Mouse (Mus musculus): ENCODE data around the gene Egf. TPM values are rescaled to one million over a fixed set of nuclear protein-coding genes. Genes with fewer than 3 reads are reported as not detected.
A peak's percentile ranks its signal among the peaks of the same experiment; 100 is the strongest.

The Egf gene
- polyA plus RNA-seq, 1 experiment from 2014 or later: 2.7 TPM

DNA sequence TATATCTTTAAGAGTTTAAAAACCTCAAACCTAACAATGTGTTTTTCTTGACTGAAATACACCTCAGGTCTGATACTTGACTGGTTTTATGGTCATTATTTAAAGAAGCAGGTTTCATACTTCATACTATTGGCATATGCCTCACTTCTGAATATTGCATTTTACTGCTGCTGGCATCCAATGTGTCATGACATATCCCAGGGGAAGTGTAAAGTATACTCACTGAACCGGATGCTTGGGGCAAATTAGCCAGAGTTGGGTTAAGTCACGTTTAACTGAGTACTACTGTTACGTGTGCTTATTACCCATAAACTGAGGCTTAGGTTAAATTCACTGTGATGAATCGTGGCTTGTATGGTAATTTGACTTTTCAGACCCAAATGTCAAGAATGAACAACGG is 29.5 kb downstream of the Egf start:
- Histone ChIP-seq H3K9me3 (replicated peaks; ENCODE audit: control insufficient read depth, low read length) (no peaks in the 10 kb centered on the region), H3K4me1 (ENCODE audit: control insufficient read depth, insufficient read depth, low read length) (peaks cover 6% of the 10 kb centered on the region), H3K9ac (ENCODE audit: low read length) (no peak overlapping the region), H3K36me3 (ENCODE audit: control insufficient read depth, insufficient read depth) (no peaks in the 10 kb centered on the region), H3K4me3 (ENCODE audit: low read length) (peak overlapping the region; percentile 77; the same call in 1 of the 2 replicates), H3K4me2 (ENCODE audit: low read depth, low read length) (peak overlapping the region; percentile 86), H3K27me3 (ENCODE audit: control insufficient read depth, insufficient read depth, low read length) (no peaks in the 10 kb centered on the region), H3K27ac (ENCODE audit: low read length) (no peak overlapping the region)
- ATAC-seq (replicated peaks; ENCODE audit: extremely low read depth, insufficient read depth, low FRiP score): no peak
- WGBS: 72% methylated on average over 5 of the region's 5 CpGs

DNA sequence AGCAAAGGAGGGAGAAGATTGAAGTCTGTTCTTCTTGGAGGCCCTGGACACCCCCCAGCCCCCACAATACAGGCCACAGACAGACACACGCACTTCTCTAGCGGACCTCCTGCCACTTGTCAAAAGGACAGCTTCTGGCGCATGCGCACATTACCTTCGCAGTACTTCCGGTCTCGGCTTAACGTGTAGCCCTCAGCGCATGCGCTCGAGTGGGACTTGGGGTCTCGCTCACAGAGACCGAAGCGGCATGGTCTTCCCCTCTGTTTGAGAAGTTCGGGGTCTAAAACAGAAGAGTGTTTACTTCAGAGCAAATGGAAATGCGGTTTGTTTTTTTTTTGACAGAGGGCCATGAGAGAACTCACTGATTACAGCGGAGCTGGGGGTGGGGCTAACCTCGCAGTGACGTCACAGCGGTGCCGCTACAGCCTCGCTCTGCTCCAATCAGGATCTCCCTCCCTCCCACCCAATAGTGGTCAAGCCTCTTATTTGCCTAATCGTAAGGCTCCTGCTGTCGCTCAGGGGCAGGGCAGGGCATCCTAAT is 30.1 kb downstream of the Egf start:
- Histone ChIP-seq H3K36me3 (ENCODE audit: control insufficient read depth, insufficient read depth) (no peaks in the 10 kb centered on the region), H3K4me2 (ENCODE audit: low read depth, low read length) (peak overlapping the region; percentile 86), H3K4me3 (ENCODE audit: low read length) (peak overlapping the region; percentile 77), H3K27me3 (ENCODE audit: control insufficient read depth, insufficient read depth, low read length) (no peaks in the 10 kb centered on the region), H3K4me1 (ENCODE audit: control insufficient read depth, insufficient read depth, low read length) (peaks cover 6% of the 10 kb centered on the region), H3K27ac (ENCODE audit: low read length) (peak overlapping the region; percentile 80), H3K9me3 (replicated peaks; ENCODE audit: control insufficient read depth, low read length) (no peaks in the 10 kb centered on the region), H3K9ac (ENCODE audit: low read length) (peak overlapping the region; percentile 75)
- 4% methylated on average over 24 of the region's 24 CpGs for WGBS
- ATAC-seq (replicated peaks; ENCODE audit: extremely low read depth, insufficient read depth, low FRiP score): peak; percentile 95

DNA sequence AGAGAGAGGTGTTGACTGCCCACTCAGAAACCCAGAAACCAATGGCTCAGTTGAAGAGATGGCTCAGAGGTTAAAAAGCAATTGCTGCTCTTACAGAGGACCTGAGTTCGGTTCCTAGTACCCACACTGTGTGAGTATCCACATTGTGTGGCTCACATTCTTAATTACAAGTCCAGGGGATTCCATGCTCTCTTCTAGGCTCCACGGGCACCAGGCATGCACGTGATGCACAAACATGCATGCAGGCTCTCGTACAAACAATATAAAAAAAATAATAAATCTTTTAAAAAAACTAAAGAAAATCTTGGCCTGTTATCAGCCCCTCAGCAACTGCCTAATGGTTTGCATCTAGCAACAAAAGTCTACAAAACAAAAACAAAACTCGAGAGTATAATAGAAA is 30.6 kb downstream of the Egf start:
- peak overlapping the region; percentile 80 for H3K27ac ChIP-seq (ENCODE audit: low read length)
- H3K9me3 ChIP-seq (replicated peaks; ENCODE audit: control insufficient read depth, low read length): no peaks in the 10 kb centered on the region
- H3K4me3 ChIP-seq (ENCODE audit: low read length): peak overlapping the region; percentile 77
- H3K4me1 ChIP-seq (ENCODE audit: control insufficient read depth, insufficient read depth, low read length): peaks cover 6% of the 10 kb centered on the region
- no peaks in the 10 kb centered on the region for H3K36me3 ChIP-seq (ENCODE audit: control insufficient read depth, insufficient read depth)
- H3K4me2 ChIP-seq (ENCODE audit: low read depth, low read length): peak overlapping the region; percentile 86
- H3K9ac ChIP-seq (ENCODE audit: low read length): peak overlapping the region; percentile 75
- H3K27me3 ChIP-seq (ENCODE audit: control insufficient read depth, insufficient read depth, low read length): no peaks in the 10 kb centered on the region
- ATAC-seq (replicated peaks; ENCODE audit: extremely low read depth, insufficient read depth, low FRiP score): no peak; the same call in 1 of the 2 replicates
- WGBS: 60% methylated on average over 5 of the region's 5 CpGs

- Histone ChIP-seq H3K4me3 (ENCODE audit: low read length) (no peak overlapping the region), H3K9me3 (replicated peaks; ENCODE audit: control insufficient read depth, low read length) (no peaks in the 10 kb centered on the region), H3K36me3 (ENCODE audit: control insufficient read depth, insufficient read depth) (no peaks in the 10 kb centered on the region), H3K4me2 (ENCODE audit: low read depth, low read length) (no peak overlapping the region), H3K9ac (ENCODE audit: low read length) (no peak overlapping the region), H3K4me1 (ENCODE audit: control insufficient read depth, insufficient read depth, low read length) (peaks cover 6% of the 10 kb centered on the region), H3K27me3 (ENCODE audit: control insufficient read depth, insufficient read depth, low read length) (no peaks in the 10 kb centered on the region), H3K27ac (ENCODE audit: low read length) (no peak overlapping the region)
- ATAC-seq (replicated peaks; ENCODE audit: extremely low read depth, insufficient read depth, low FRiP score): no peak
- WGBS: 79% methylated on average over 4 of the region's 4 CpGs
Observed at GRCm38 (mm10) chr3:129723311-129723710, 31.8 kb downstream of the Egf start.

DNA sequence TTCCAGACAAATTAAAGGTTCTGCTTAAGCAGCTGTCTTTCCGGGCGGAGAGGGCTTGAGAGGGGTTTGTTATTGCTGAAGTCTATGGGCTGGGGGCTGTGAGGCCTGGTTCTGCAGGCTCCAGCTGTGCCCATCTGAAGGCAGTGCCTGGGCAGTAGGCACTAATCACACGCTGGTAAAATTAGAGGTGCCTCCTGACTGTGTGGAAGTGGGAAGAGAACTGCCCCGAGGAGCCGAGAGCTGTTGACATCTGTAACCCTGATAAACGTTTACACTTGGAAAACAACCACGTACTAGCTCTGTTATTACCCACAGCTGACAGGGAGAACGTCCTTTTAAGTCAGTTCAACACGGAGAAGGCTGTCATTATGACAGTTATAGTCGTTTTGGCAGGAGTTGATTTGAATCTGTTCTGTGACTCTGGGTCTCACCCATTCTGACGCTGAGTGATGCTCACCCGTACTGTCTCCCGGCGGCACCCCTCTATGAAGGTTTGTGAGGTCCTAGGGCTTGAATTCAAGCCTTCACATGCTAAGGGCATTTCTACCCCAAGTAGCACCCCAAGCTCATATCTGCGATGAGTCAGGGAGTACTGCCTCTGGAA is 40.5 kb downstream of the Egf start:
- Histone ChIP-seq H3K4me3 (ENCODE audit: low read length) (no peak overlapping the region), H3K27me3 (ENCODE audit: control insufficient read depth, insufficient read depth, low read length) (no peaks in the 10 kb centered on the region), H3K4me2 (ENCODE audit: low read depth, low read length) (peak overlapping the region; percentile 5; the same call in 1 of the 2 replicates), H3K27ac (ENCODE audit: low read length) (peak overlapping the region; percentile 60), H3K4me1 (ENCODE audit: control insufficient read depth, insufficient read depth, low read length) (peaks cover 4% of the 10 kb centered on the region; the same call in 1 of the 2 replicates), H3K36me3 (ENCODE audit: control insufficient read depth, insufficient read depth) (peaks cover 3% of the 10 kb centered on the region; the same call in 1 of the 2 replicates), H3K9me3 (replicated peaks; ENCODE audit: control insufficient read depth, low read length) (no peaks in the 10 kb centered on the region), H3K9ac (ENCODE audit: low read length) (no peak overlapping the region)
- ATAC-seq (replicated peaks; ENCODE audit: extremely low read depth, insufficient read depth, low FRiP score): peak; percentile 89
- 49% methylated on average over 15 of the region's 15 CpGs for WGBS

- H3K4me2 ChIP-seq (ENCODE audit: low read depth, low read length): no peak overlapping the region
- no peaks in the 10 kb centered on the region for H3K4me1 ChIP-seq (ENCODE audit: control insufficient read depth, insufficient read depth, low read length)
- H3K27me3 ChIP-seq (ENCODE audit: control insufficient read depth, insufficient read depth, low read length): no peaks in the 10 kb centered on the region
- H3K36me3 ChIP-seq (ENCODE audit: control insufficient read depth, insufficient read depth): no peaks in the 10 kb centered on the region
- 16% methylated on average over 5 of the region's 5 CpGs for WGBS
- no peaks in the 10 kb centered on the region for H3K9me3 ChIP-seq (replicated peaks; ENCODE audit: control insufficient read depth, low read length)
- ATAC-seq (replicated peaks; ENCODE audit: extremely low read depth, insufficient read depth, low FRiP score): 0 out of 2 replicates have a peak, but pooled peaks have one; percentile 18
- H3K9ac ChIP-seq (ENCODE audit: low read length): no peak overlapping the region
- H3K4me3 ChIP-seq (ENCODE audit: low read length): no peak overlapping the region
- no peak overlapping the region for H3K27ac ChIP-seq (ENCODE audit: low read length)
Observed at GRCm38 (mm10) chr3:129708157-129708556, 47.0 kb downstream of the Egf start.

DNA sequence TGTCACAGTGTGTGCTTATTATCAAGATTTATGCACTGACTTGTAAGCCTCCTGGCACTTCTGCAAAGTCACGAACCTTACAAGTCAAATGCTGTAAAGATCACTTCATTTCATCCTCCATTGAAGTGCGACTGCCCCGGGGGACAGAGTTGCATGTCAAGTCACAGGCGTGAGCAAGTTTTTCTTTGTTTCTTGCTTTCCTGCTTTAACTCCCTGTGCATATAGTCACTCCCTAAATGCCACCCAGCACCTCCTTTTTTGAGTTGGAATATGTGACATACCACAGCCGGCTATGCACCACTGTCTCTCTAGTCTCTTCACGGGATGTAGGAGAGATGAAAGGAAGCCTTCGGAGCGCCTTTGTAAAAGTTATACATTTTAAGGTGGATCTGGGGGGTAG is 56.2 kb downstream of the Egf start:
- Histone ChIP-seq H3K27me3 (ENCODE audit: control insufficient read depth, insufficient read depth, low read length) (no peaks in the 10 kb centered on the region), H3K4me3 (ENCODE audit: low read length) (no peak overlapping the region), H3K9ac (ENCODE audit: low read length) (no peak overlapping the region), H3K27ac (ENCODE audit: low read length) (no peak overlapping the region), H3K4me1 (ENCODE audit: control insufficient read depth, insufficient read depth, low read length) (no peaks in the 10 kb centered on the region), H3K36me3 (ENCODE audit: control insufficient read depth, insufficient read depth) (no peaks in the 10 kb centered on the region), H3K4me2 (ENCODE audit: low read depth, low read length) (no peak overlapping the region), H3K9me3 (replicated peaks; ENCODE audit: control insufficient read depth, low read length) (no peaks in the 10 kb centered on the region)
- ATAC-seq (replicated peaks; ENCODE audit: extremely low read depth, insufficient read depth, low FRiP score): no peak
- 77% methylated on average over 8 of the region's 8 CpGs for WGBS

GRCm38 (mm10) chr3:129698365-129698764 is 56.8 kb downstream of the Egf start:
- Histone ChIP-seq H3K9ac (ENCODE audit: low read length) (no peak overlapping the region), H3K27me3 (ENCODE audit: control insufficient read depth, insufficient read depth, low read length) (no peaks in the 10 kb centered on the region), H3K4me3 (ENCODE audit: low read length) (no peak overlapping the region), H3K4me1 (ENCODE audit: control insufficient read depth, insufficient read depth, low read length) (no peaks in the 10 kb centered on the region), H3K36me3 (ENCODE audit: control insufficient read depth, insufficient read depth) (no peaks in the 10 kb centered on the region), H3K27ac (ENCODE audit: low read length) (no peak overlapping the region), H3K4me2 (ENCODE audit: low read depth, low read length) (no peak overlapping the region), H3K9me3 (replicated peaks; ENCODE audit: control insufficient read depth, low read length) (no peaks in the 10 kb centered on the region)
- WGBS: 92% methylated on average over 6 of the region's 6 CpGs
- ATAC-seq (replicated peaks; ENCODE audit: extremely low read depth, insufficient read depth, low FRiP score): no peak

GRCm38 (mm10) chr3:129697691-129698090 is 57.4 kb downstream of the Egf start:
- Histone ChIP-seq H3K36me3 (ENCODE audit: control insufficient read depth, insufficient read depth) (no peaks in the 10 kb centered on the region), H3K9ac (ENCODE audit: low read length) (no peak overlapping the region), H3K27me3 (ENCODE audit: control insufficient read depth, insufficient read depth, low read length) (no peaks in the 10 kb centered on the region), H3K4me2 (ENCODE audit: low read depth, low read length) (no peak overlapping the region), H3K4me3 (ENCODE audit: low read length) (no peak overlapping the region), H3K27ac (ENCODE audit: low read length) (no peak overlapping the region), H3K4me1 (ENCODE audit: control insufficient read depth, insufficient read depth, low read length) (no peaks in the 10 kb centered on the region), H3K9me3 (replicated peaks; ENCODE audit: control insufficient read depth, low read length) (no peaks in the 10 kb centered on the region)
- WGBS: 77% methylated on average over 10 of the region's 10 CpGs
- no peak for ATAC-seq (replicated peaks; ENCODE audit: extremely low read depth, insufficient read depth, low FRiP score)
